Mouse (Mus musculus) megakaryocyte, adult 5-6 weeks (primary cell): ENCODE results near the gene Baz2b. TPM values are rescaled to one million over a fixed set of nuclear protein-coding genes. Genes with fewer than 3 reads are reported as not detected.
A peak's percentile ranks its signal among the peaks of the same experiment; 100 is the strongest.

Experiments used
- ATAC-seq: 2 replicates; pipeline ENCODE4 v1.8.0; 2016; ENCODE audit warnings: mild to moderate bottlenecking, inconsistent platforms; ENCODE audit not compliant: poor library complexity, severe bottlenecking
- total RNA-seq, 2 experiments: library from RNA; stranded (forward) in 1 of 2; stranded (reverse) in 1 of 2; fragments of 153-499, 151-499 nt in 1 of 2; fragments of 221-1000, 200-1000 nt in 1 of 2; gene quantifications; 2 replicates each; pipeline versions ENCODE4 v1.2.3 to v1.2.4; 2015 to 2017

Baz2b gene
- total RNA-seq, 2 experiments from 2014 or later = 87.2 to 129 TPM

GRCm38 (mm10) chr2:60135796-60136195 is 73.8 kb downstream of the Baz2b start:
- ATAC-seq = peak; percentile 61

DNA sequence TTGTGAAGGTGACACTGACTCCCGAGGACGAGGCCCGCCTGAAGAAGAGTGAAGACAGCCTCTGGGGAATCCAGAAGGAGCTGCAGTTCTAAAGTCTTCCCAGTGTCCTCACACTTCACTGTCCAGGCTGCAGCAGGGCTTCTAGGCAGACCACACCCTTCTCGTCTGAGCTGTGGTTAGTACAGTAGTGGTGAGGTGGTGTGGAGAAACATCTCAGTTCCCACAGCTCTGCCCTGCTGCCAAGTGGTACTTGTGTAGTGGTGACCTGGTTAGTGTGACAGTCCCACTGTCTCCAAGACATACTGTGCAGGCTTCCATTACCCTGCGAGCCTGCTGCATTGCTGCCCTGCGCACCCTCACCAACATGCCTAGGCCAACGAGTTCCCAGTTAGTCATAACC is 74.7 kb downstream of the Baz2b start:
- ATAC-seq = peak; percentile 53

DNA sequence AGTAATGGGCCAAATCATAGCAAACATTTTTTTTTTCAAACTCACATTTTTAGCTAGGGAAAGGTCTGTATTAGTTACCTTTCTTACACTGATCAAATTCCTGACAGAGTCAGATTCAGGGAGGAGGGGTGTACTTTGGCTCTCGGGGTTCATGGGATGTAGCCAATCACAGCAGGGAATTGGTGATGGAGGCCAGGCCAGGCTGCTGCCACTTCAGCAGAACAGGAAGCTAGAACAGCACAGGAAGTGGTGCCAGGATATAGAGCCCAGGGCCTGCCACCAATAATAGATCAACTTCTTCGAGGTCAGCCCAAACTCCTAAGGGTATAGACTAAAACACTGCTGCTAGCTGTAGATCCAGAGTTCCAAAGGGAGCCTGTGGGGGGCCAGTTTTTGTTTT is 76.6 kb downstream of the Baz2b start:
- ATAC-seq = peak; percentile 74

GRCm38 (mm10) chr2:60132269-60133042 is 77.2 kb downstream of the Baz2b start:
- ATAC-seq = no peak

GRCm38 (mm10) chr2:60128631-60129030 is 81.0 kb downstream of the Baz2b start:
- no peak for ATAC-seq

DNA sequence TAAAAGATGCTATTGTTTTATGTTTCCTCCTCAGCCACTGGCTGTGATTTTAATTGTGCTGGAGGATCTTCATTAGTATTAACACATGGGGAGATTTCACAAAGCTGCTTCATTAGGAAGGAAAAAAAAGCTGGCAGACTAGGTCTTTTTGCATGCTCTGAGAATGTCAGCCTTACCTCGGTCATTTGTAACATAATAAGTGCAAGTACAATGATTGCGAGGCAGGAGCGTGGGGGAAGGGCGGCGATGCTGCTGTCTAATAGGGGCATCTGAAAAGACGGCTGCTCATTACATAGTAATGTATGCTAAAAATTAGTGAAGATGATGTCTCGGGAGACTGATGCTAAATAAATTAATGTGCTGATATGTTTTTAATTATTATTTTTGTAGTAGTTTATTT is 82.8 kb downstream of the Baz2b start:
- no peak for ATAC-seq

- ATAC-seq = no peak
Observed at GRCm38 (mm10) chr2:60126292-60126691, 83.3 kb downstream of the Baz2b start.

GRCm38 (mm10) chr2:60125049-60126004 is 84.3 kb downstream of the Baz2b start:
- peak; percentile 60 for ATAC-seq

GRCm38 (mm10) chr2:60124648-60125048 is 85.0 kb downstream of the Baz2b start:
- ATAC-seq = peak; percentile 48

- no peak for ATAC-seq
Observed at GRCm38 (mm10) chr2:60123911-60124647, 85.6 kb downstream of the Baz2b start.

GRCm38 (mm10) chr2:60123061-60123874 is 86.4 kb downstream of the Baz2b start:
- no peak for ATAC-seq

- no peak for ATAC-seq
Observed at GRCm38 (mm10) chr2:60122188-60122587, 87.5 kb downstream of the Baz2b start.

DNA sequence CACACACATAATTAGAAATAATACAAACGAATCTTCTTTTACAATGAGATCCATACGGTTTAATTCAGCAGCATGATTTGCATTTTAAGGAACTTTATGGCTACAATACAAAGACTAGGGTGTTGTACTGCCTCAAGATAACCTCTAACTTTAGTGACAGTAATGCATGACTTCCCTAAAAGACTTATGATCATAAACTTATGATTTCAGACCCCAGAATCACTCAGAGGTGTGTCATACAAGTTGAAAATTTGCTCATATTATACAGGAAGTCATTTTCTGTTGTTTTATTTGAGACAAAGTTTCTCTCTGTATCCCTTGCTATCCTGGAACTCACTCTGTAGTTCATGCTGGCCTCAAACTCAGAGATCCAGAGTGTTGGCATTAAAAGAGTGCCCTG is 89.0 kb downstream of the Baz2b start:
- no peak for ATAC-seq

- ATAC-seq = no peak
Observed at GRCm38 (mm10) chr2:60118684-60119558, 90.7 kb downstream of the Baz2b start.

DNA sequence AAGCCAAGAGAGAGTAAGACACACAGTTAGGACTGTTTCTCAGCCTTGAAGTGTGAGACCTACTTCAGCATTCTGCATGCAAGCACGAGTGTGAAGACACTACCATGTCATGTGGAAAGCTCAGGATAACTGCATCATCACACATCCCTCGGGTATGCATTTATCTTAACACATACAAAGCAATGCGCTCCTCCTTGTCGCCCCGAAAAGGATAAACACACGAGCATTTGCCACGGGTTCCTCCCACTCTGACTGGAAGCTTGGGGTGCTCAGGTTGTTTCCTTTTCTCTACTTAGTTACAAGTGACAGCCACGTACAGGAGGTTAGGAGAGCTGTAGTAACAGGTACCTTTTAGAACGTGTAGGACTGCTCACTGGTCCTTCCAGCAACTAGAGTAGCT is 91.8 kb downstream of the Baz2b start:
- no peak for ATAC-seq

GRCm38 (mm10) chr2:60115891-60116554 is 93.6 kb downstream of the Baz2b start:
- ATAC-seq = no peak

- no peak for ATAC-seq
Observed at GRCm38 (mm10) chr2:60114901-60115300, 94.7 kb downstream of the Baz2b start.

DNA sequence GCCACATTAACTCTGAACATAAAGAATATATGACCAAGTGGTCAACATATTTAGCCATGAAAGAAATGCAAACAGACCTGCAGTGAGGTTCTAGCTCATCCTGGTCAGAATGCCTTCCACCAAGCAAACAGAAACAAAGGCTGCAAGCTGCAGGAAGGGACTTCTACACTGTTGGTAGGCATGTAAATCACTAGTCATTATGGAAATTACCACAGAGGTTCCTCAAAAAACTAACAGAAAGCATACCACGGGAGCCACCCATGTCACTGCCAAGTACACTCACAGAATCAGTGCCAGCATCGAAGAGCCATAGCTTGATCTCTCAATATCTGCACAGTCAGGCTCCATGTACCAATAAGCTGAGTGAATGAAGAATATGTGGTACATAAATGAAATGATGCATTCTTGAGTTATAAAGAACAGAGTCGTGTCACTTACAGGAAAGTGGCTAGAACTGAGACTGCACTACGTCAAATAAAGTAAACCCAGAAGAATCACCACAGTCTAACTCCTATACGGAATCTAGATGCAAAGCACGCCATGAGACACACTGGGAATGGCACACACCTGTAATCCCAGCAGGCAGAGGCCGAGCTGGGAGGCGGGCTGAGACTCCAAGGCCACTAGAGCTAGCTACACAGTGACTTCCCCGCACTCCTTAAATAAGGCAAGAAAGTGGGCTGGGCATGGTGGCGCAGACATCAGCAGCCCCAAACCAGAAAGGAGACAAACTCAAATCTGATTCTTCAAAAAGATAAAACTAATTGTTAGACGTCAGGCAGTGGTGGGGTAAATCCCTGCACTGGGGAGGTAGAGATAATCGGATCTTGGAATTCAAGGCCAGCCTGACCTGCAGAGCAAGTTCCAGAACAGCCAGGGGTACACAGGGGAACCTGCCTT is 95.7 kb downstream of the Baz2b start:
- ATAC-seq = peak; percentile 97
